Mouse (Mus musculus) limb, embryonic 12.5 days (tissue): ENCODE data around the gene Arid3b. TPM values are rescaled to one million over a fixed set of nuclear protein-coding genes. Genes with fewer than 3 reads are reported as not detected.

Source experiments
- polyA plus RNA-seq: library from polyadenylated mRNA; unstranded; fragments of >200 nt; fragmentation: Nextera tagmentation; extraction: Ambion mirVana; gene quantifications from 2 replicates; pipeline ENCODE4 v1.2.1, GENCODE M21; 2016

Gene Arid3b
- polyA plus RNA-seq, 1 experiment from 2014 or later: 19.0 TPM

Other genes starting within 250 kb of the Arid3b start
- gene Ulk3, start 247.3 kb downstream of the Arid3b start, polyA plus RNA-seq: 17.5 and 19.4 TPM in 2 replicates
- gene Cplx3, start 230.5 kb downstream of the Arid3b start, polyA plus RNA-seq: not detected in 2 replicates
- 0.14 TPM in 1 of 2 replicates, not detected in the other for gene Lman1l, start 216.0 kb downstream of the Arid3b start, polyA plus RNA-seq
- gene Csk, start 183.2 kb downstream of the Arid3b start, polyA plus RNA-seq: 33.9 and 36.0 TPM in 2 replicates
- not detected in 2 replicates for gene Cyp1a2, start 153.1 kb downstream of the Arid3b start, polyA plus RNA-seq
- not detected in 2 replicates for gene Cyp1a1, start 148.9 kb downstream of the Arid3b start, polyA plus RNA-seq
- 41.4 and 42.1 TPM in 2 replicates for gene Edc3, start 128.3 kb downstream of the Arid3b start, polyA plus RNA-seq
- 79.6 and 83.3 TPM in 2 replicates for gene Clk3, start 70.9 kb downstream of the Arid3b start, polyA plus RNA-seq
- gene Ubl7, start 74.2 kb upstream of the Arid3b start, polyA plus RNA-seq: 117 and 124 TPM in 2 replicates
- 0.18 and 0.99 TPM in 2 replicates for gene Sema7a, start 103.3 kb upstream of the Arid3b start, polyA plus RNA-seq
- 0.16 and 0.24 TPM in 2 replicates for gene Cyp11a1, start 169.6 kb upstream of the Arid3b start, polyA plus RNA-seq
- 37.5 and 49.0 TPM in 2 replicates for gene Stra6, start 227.0 kb upstream of the Arid3b start, polyA plus RNA-seq